Mouse (Mus musculus): Measurements from ENCODE around the gene Nup214. TPM values are rescaled to one million over a fixed set of nuclear protein-coding genes. Genes with fewer than 3 reads are reported as not detected.

Gene Nup214
- polyA plus RNA-seq, 1 experiment from 2014 or later = 75.0 TPM

- no peaks in the 10 kb centered on the region for H3K36me3 ChIP-seq (replicated peaks)
- 0 out of 2 replicates have a peak, but pooled peaks cover 2% of the 10 kb centered on the region for H3K4me1 ChIP-seq
- ATAC-seq (replicated peaks) = no peak
- no peak overlapping the region for H3K9ac ChIP-seq
- H3K4me2 ChIP-seq = no peak overlapping the region
- no peak overlapping the region for H3K27ac ChIP-seq
- H3K27me3 ChIP-seq (replicated peaks) = no peaks in the 10 kb centered on the region
- H3K9me3 ChIP-seq = no peaks in the 10 kb centered on the region
- H3K4me3 ChIP-seq = no peak overlapping the region
These were observed 9.1 kb upstream of the Nup214 start for GRCm38 (mm10) chr2:31965110-31965509.

GRCm38 (mm10) chr2:31966801-31967200 is 7.4 kb upstream of the Nup214 start:
- no peaks in the 10 kb centered on the region for H3K4me1 ChIP-seq
- no peak overlapping the region for H3K4me3 ChIP-seq
- no peaks in the 10 kb centered on the region for H3K27me3 ChIP-seq (replicated peaks)
- WGBS = 76% methylated on average over 8 of the region's 8 CpGs
- no peak overlapping the region for H3K9ac ChIP-seq
- no peaks in the 10 kb centered on the region; the same call in 1 of the 2 replicates for H3K36me3 ChIP-seq (replicated peaks)
- no peak overlapping the region for H3K4me2 ChIP-seq
- H3K9me3 ChIP-seq = no peaks in the 10 kb centered on the region
- H3K27ac ChIP-seq = no peak overlapping the region
- ATAC-seq (replicated peaks) = no peak

- ATAC-seq (replicated peaks) = no peak
- peaks cover 18% of the 10 kb centered on the region for H3K4me1 ChIP-seq
- no peak overlapping the region for H3K9ac ChIP-seq
- H3K4me2 ChIP-seq = no peak overlapping the region
- H3K36me3 ChIP-seq (replicated peaks) = peaks cover 6% of the 10 kb centered on the region
- H3K27me3 ChIP-seq (replicated peaks) = no peaks in the 10 kb centered on the region
- H3K9me3 ChIP-seq = no peaks in the 10 kb centered on the region
- H3K4me3 ChIP-seq = no peak overlapping the region
- WGBS = 89% methylated on average over 4 of the region's 4 CpGs
- no peak overlapping the region for H3K27ac ChIP-seq
These were observed 1.6 kb upstream of the Nup214 start for GRCm38 (mm10) chr2:31972589-31972988.

- Histone ChIP-seq H3K4me3 (peak overlapping the region; percentile 89), H3K4me1 (peaks cover 18% of the 10 kb centered on the region), H3K27ac (peak overlapping the region; percentile 77; the same call in 1 of the 2 replicates), H3K27me3 (replicated peaks) (no peaks in the 10 kb centered on the region), H3K36me3 (replicated peaks) (peaks cover 24% of the 10 kb centered on the region), H3K9ac (peak overlapping the region; percentile 89), H3K4me2 (peak overlapping the region; percentile 82), H3K9me3 (no peaks in the 10 kb centered on the region)
- no peak for ATAC-seq (replicated peaks)
- WGBS = 11% methylated on average over 13 of the region's 13 CpGs
These were observed 654 bp downstream of the Nup214 start for GRCm38 (mm10) chr2:31974809-31975371.

- Histone ChIP-seq H3K4me2 (no peak overlapping the region), H3K27ac (no peak overlapping the region), H3K9me3 (no peaks in the 10 kb centered on the region), H3K9ac (no peak overlapping the region), H3K4me1 (no peaks in the 10 kb centered on the region), H3K36me3 (replicated peaks) (peaks cover 77% of the 10 kb centered on the region), H3K27me3 (replicated peaks) (no peaks in the 10 kb centered on the region), H3K4me3 (no peak overlapping the region)
- 95% methylated on average over 1 of the region's 1 CpGs for WGBS
- ATAC-seq (replicated peaks) = no peak
These were observed 13.5 kb downstream of the Nup214 start for GRCm38 (mm10) chr2:31987774-31988173.

GRCm38 (mm10) chr2:31990961-31991360 is 16.7 kb downstream of the Nup214 start:
- Histone ChIP-seq H3K4me3 (no peak overlapping the region), H3K4me1 (no peaks in the 10 kb centered on the region), H3K27me3 (replicated peaks) (no peaks in the 10 kb centered on the region), H3K27ac (no peak overlapping the region), H3K9ac (no peak overlapping the region), H3K36me3 (replicated peaks) (peaks cover 71% of the 10 kb centered on the region), H3K9me3 (no peaks in the 10 kb centered on the region), H3K4me2 (no peak overlapping the region)
- no peak for ATAC-seq (replicated peaks)
- WGBS = 96% methylated on average over 4 of the region's 4 CpGs

- WGBS = 95% methylated on average over 9 of the region's 9 CpGs
- Histone ChIP-seq H3K27me3 (replicated peaks) (no peaks in the 10 kb centered on the region), H3K9ac (no peak overlapping the region), H3K4me2 (no peak overlapping the region), H3K27ac (no peak overlapping the region), H3K4me3 (no peak overlapping the region), H3K36me3 (replicated peaks) (peaks cover 82% of the 10 kb centered on the region), H3K4me1 (no peaks in the 10 kb centered on the region), H3K9me3 (no peaks in the 10 kb centered on the region)
- no peak for ATAC-seq (replicated peaks)
These were observed 20.7 kb downstream of the Nup214 start for GRCm38 (mm10) chr2:31994896-31995295.

GRCm38 (mm10) chr2:31996060-31996459 is 21.8 kb downstream of the Nup214 start:
- H3K4me3 ChIP-seq = no peak overlapping the region
- no peak for ATAC-seq (replicated peaks)
- WGBS = 96% methylated on average over 13 of the region's 13 CpGs
- H3K27me3 ChIP-seq (replicated peaks) = no peaks in the 10 kb centered on the region
- no peak overlapping the region for H3K27ac ChIP-seq
- no peaks in the 10 kb centered on the region for H3K4me1 ChIP-seq
- no peak overlapping the region for H3K4me2 ChIP-seq
- no peak overlapping the region for H3K9ac ChIP-seq
- H3K36me3 ChIP-seq (replicated peaks) = peaks cover 77% of the 10 kb centered on the region
- H3K9me3 ChIP-seq = no peaks in the 10 kb centered on the region

GRCm38 (mm10) chr2:31997539-31997938 is 23.3 kb downstream of the Nup214 start:
- peaks cover 70% of the 10 kb centered on the region for H3K36me3 ChIP-seq (replicated peaks)
- H3K9ac ChIP-seq = no peak overlapping the region
- H3K4me2 ChIP-seq = no peak overlapping the region
- H3K4me3 ChIP-seq = no peak overlapping the region
- H3K27ac ChIP-seq = no peak overlapping the region
- H3K9me3 ChIP-seq = no peaks in the 10 kb centered on the region
- no peak for ATAC-seq (replicated peaks)
- no peaks in the 10 kb centered on the region for H3K4me1 ChIP-seq
- no peaks in the 10 kb centered on the region for H3K27me3 ChIP-seq (replicated peaks)
- 96% methylated on average over 5 of the region's 5 CpGs for WGBS

GRCm38 (mm10) chr2:31998443-31998842 is 24.2 kb downstream of the Nup214 start:
- Histone ChIP-seq H3K36me3 (replicated peaks) (peaks cover 67% of the 10 kb centered on the region), H3K27me3 (replicated peaks) (no peaks in the 10 kb centered on the region), H3K9ac (no peak overlapping the region), H3K27ac (no peak overlapping the region), H3K4me3 (no peak overlapping the region), H3K4me2 (no peak overlapping the region), H3K9me3 (no peaks in the 10 kb centered on the region), H3K4me1 (no peaks in the 10 kb centered on the region)
- no peak for ATAC-seq (replicated peaks)
- WGBS = 71% methylated on average over 2 of the region's 2 CpGs

- Histone ChIP-seq H3K9me3 (no peaks in the 10 kb centered on the region), H3K27ac (no peak overlapping the region), H3K4me2 (no peak overlapping the region), H3K4me3 (no peak overlapping the region), H3K36me3 (replicated peaks) (peaks cover 58% of the 10 kb centered on the region), H3K9ac (no peak overlapping the region), H3K27me3 (replicated peaks) (no peaks in the 10 kb centered on the region), H3K4me1 (no peaks in the 10 kb centered on the region)
- 96% methylated on average over 2 of the region's 2 CpGs for WGBS
- no peak for ATAC-seq (replicated peaks)
These were observed 34.1 kb downstream of the Nup214 start for GRCm38 (mm10) chr2:32008311-32008710.

GRCm38 (mm10) chr2:32008716-32009115 is 34.5 kb downstream of the Nup214 start:
- ATAC-seq (replicated peaks) = no peak
- no peaks in the 10 kb centered on the region for H3K4me1 ChIP-seq
- no peaks in the 10 kb centered on the region for H3K27me3 ChIP-seq (replicated peaks)
- no peaks in the 10 kb centered on the region for H3K9me3 ChIP-seq
- H3K36me3 ChIP-seq (replicated peaks) = peaks cover 57% of the 10 kb centered on the region
- H3K4me2 ChIP-seq = no peak overlapping the region
- H3K27ac ChIP-seq = no peak overlapping the region
- H3K4me3 ChIP-seq = no peak overlapping the region
- H3K9ac ChIP-seq = no peak overlapping the region
- 91% methylated on average over 11 of the region's 11 CpGs for WGBS

GRCm38 (mm10) chr2:32019704-32020103 is 45.5 kb downstream of the Nup214 start:
- no peaks in the 10 kb centered on the region for H3K4me1 ChIP-seq
- no peak overlapping the region for H3K27ac ChIP-seq
- no peak overlapping the region for H3K9ac ChIP-seq
- H3K4me2 ChIP-seq = no peak overlapping the region
- H3K9me3 ChIP-seq = no peaks in the 10 kb centered on the region
- H3K27me3 ChIP-seq (replicated peaks) = no peaks in the 10 kb centered on the region
- no peak for ATAC-seq (replicated peaks)
- H3K4me3 ChIP-seq = no peak overlapping the region
- 92% methylated on average over 4 of the region's 4 CpGs for WGBS
- H3K36me3 ChIP-seq (replicated peaks) = peaks cover 58% of the 10 kb centered on the region

All from midbrain, embryonic 15.5 days (tissue).